ENCODE assay signal across 14 mouse cellular contexts in genomic region chr6:58691584-58691983, GRCm38 (mm10).
DNase-seq lines count a peak whose midpoint lies in the region; ATAC-seq and TF ChIP-seq lines count a peak whose summit lies in the region.
"Had no signal": no experiment of that assay in that cellular context is flagged by ENCODE, and none has a peak within 500 bp of the region (broad histone marks: within the 10 kb centered on the region; RNA-seq: fewer than 3 reads in every experiment).

No protein-coding gene starts in this region.

- no peaks in the 10 kb centered on the region for H3K4me1 ChIP-seq in hindbrain, embryonic 14.5 days (replicated peaks; ENCODE audit: control insufficient read depth, insufficient read depth, low read length)
- H3K4me1 ChIP-seq in hindbrain, embryonic 11.5 days (replicated peaks; ENCODE audit: control insufficient read depth, insufficient read depth, low read length), result no peaks in the 10 kb centered on the region
- no peaks in the 10 kb centered on the region for H3K4me1 ChIP-seq in liver, embryonic 13.5 days (replicated peaks)
- no peaks in the 10 kb centered on the region for H3K4me1 ChIP-seq in stomach, embryonic 14.5 days (ENCODE audit: control insufficient read depth, insufficient read depth, low read length)
- H3K4me1 ChIP-seq in stomach, postnatal 0 days (replicated peaks; ENCODE audit: control insufficient read depth, insufficient read depth), result no peaks in the 10 kb centered on the region
- H3K4me1 ChIP-seq: lung, embryonic 15.5 days; megakaryocyte, embryonic 14.5 days; midbrain, embryonic 15.5 days had no signal

- no peak for TF ChIP-seq EP300 in stomach, postnatal 0 days (optimal IDR thresholded peaks at IDR 0.05)

- TF ChIP-seq CTCF in stomach, postnatal 0 days (IDR thresholded peaks at IDR 0.05; ENCODE audit: low read depth), result no peak

- H3K36me3 ChIP-seq in hindbrain, embryonic 14.5 days (replicated peaks; ENCODE audit: control insufficient read depth, insufficient read depth), result no peaks in the 10 kb centered on the region
- no peaks in the 10 kb centered on the region for H3K36me3 ChIP-seq in hindbrain, embryonic 11.5 days (ENCODE audit: control insufficient read depth, insufficient read depth, low read length)
- peaks cover 70% of the 10 kb centered on the region for H3K36me3 ChIP-seq in liver, embryonic 13.5 days
- H3K36me3 ChIP-seq in stomach, embryonic 14.5 days (ENCODE audit: control insufficient read depth, insufficient read depth, low read length), result no peaks in the 10 kb centered on the region
- H3K36me3 ChIP-seq in stomach, postnatal 0 days (ENCODE audit: control insufficient read depth, insufficient read depth, low read length), result no peaks in the 10 kb centered on the region
- H3K36me3 ChIP-seq: midbrain, embryonic 15.5 days had no signal

- WGBS in hindbrain, embryonic 14.5 days, result 69% methylated on average over 2 of the region's 2 CpGs
- WGBS in hindbrain, embryonic 11.5 days, result 79% methylated on average over 2 of the region's 2 CpGs
- 80% methylated on average over 2 of the region's 2 CpGs for WGBS in liver, embryonic 13.5 days (ENCODE audit: insufficient replicate concordance)
- 55% methylated on average over 2 of the region's 2 CpGs for WGBS in stomach, embryonic 14.5 days
- 43% methylated on average over 2 of the region's 2 CpGs for WGBS in stomach, postnatal 0 days

- DNase-seq in hindbrain, embryonic 14.5 days (ENCODE audit: low spot score), result peak; percentile 22
- no peak for DNase-seq in hindbrain, embryonic 11.5 days (ENCODE audit: low spot score)
- no peak for DNase-seq in liver, embryonic 13.5 days
- DNase-seq in liver, result no peak
- no peak for DNase-seq in stomach, postnatal 0 days (ENCODE audit: low spot score)
- DNase-seq in spleen, postnatal 36 days (ENCODE audit: low spot score in 2 of 2), result no peak
- DNase-seq: adrenal gland, adult 2 months; cerebellum, adult 8-10 months; heart, postnatal 4 days; thymus, postnatal 4 days had no signal

- H3K27ac ChIP-seq in hindbrain, embryonic 14.5 days, result no peak overlapping the region
- H3K27ac ChIP-seq in hindbrain, embryonic 11.5 days (ENCODE audit: low read depth, low read length), result no peak overlapping the region
- H3K27ac ChIP-seq in liver, embryonic 13.5 days, result peak overlapping the region; percentile 29; the same call in 1 of the 2 replicates
- no peak overlapping the region for H3K27ac ChIP-seq in stomach, embryonic 14.5 days (ENCODE audit: low read length)
- no peak overlapping the region for H3K27ac ChIP-seq in stomach, postnatal 0 days (replicated peaks)
- H3K27ac ChIP-seq: lung, embryonic 15.5 days; midbrain, embryonic 15.5 days had no signal

- H3K4me3 ChIP-seq in hindbrain, embryonic 14.5 days (replicated peaks; ENCODE audit: low read length), result no peak overlapping the region
- H3K4me3 ChIP-seq in hindbrain, embryonic 11.5 days (ENCODE audit: low read depth, low read length), result no peak overlapping the region
- no peak overlapping the region for H3K4me3 ChIP-seq in liver, embryonic 13.5 days (replicated peaks)
- H3K4me3 ChIP-seq in stomach, embryonic 14.5 days (ENCODE audit: low read depth, low read length), result no peak overlapping the region
- H3K4me3 ChIP-seq in stomach, postnatal 0 days (ENCODE audit: low read depth, low read length), result no peak overlapping the region
- H3K4me3 ChIP-seq: lung, embryonic 15.5 days; megakaryocyte, embryonic 14.5 days; midbrain, embryonic 15.5 days had no signal

- H3K4me2 ChIP-seq in hindbrain, embryonic 14.5 days (replicated peaks), result no peak overlapping the region
- H3K4me2 ChIP-seq in hindbrain, embryonic 11.5 days (replicated peaks; ENCODE audit: low read depth, low read length), result no peak overlapping the region
- H3K4me2 ChIP-seq in liver, embryonic 13.5 days, result no peak overlapping the region
- no peak overlapping the region for H3K4me2 ChIP-seq in stomach, embryonic 14.5 days (replicated peaks; ENCODE audit: low read depth, low read length)
- H3K4me2 ChIP-seq in stomach, postnatal 0 days (replicated peaks; ENCODE audit: low read depth), result no peak overlapping the region
- H3K4me2 ChIP-seq: lung, embryonic 15.5 days; midbrain, embryonic 15.5 days had no signal

- no peak for ATAC-seq in hindbrain, embryonic 14.5 days (ENCODE audit: low FRiP score)
- ATAC-seq in hindbrain, embryonic 11.5 days (ENCODE audit: low FRiP score), result no peak
- ATAC-seq in liver, embryonic 13.5 days (ENCODE audit: low read depth), result no peak
- ATAC-seq in stomach, embryonic 14.5 days (ENCODE audit: insufficient number of reproducible peaks, insufficient read depth, low FRiP score, low read depth), result peak; percentile 53; the same call in 1 of the 2 replicates
- no peak for ATAC-seq in stomach, postnatal 0 days (ENCODE audit: low FRiP score, low TSS enrichment)
- ATAC-seq: midbrain, embryonic 15.5 days had no signal

- H3K27me3 ChIP-seq in hindbrain, embryonic 14.5 days (ENCODE audit: control insufficient read depth, insufficient read depth, low read length), result no peaks in the 10 kb centered on the region
- H3K27me3 ChIP-seq in hindbrain, embryonic 11.5 days (ENCODE audit: control insufficient read depth, insufficient read depth, low read length), result no peaks in the 10 kb centered on the region
- H3K27me3 ChIP-seq in liver, embryonic 13.5 days, result no peaks in the 10 kb centered on the region
- no peaks in the 10 kb centered on the region for H3K27me3 ChIP-seq in stomach, embryonic 14.5 days (ENCODE audit: control insufficient read depth, insufficient read depth, low read length)
- H3K27me3 ChIP-seq in stomach, postnatal 0 days (ENCODE audit: control insufficient read depth, insufficient read depth, low read length), result no peaks in the 10 kb centered on the region
- H3K27me3 ChIP-seq: lung, embryonic 15.5 days; megakaryocyte, embryonic 14.5 days; midbrain, embryonic 15.5 days had no signal

- H3K9ac ChIP-seq in hindbrain, embryonic 14.5 days, result no peak overlapping the region
- H3K9ac ChIP-seq in hindbrain, embryonic 11.5 days (ENCODE audit: low read depth, low read length), result no peak overlapping the region
- H3K9ac ChIP-seq in liver, embryonic 13.5 days, result no peak overlapping the region
- no peak overlapping the region for H3K9ac ChIP-seq in stomach, embryonic 14.5 days (replicated peaks; ENCODE audit: low read depth, low read length)
- no peak overlapping the region for H3K9ac ChIP-seq in stomach, postnatal 0 days (ENCODE audit: low read length)
- H3K9ac ChIP-seq: lung, embryonic 15.5 days; midbrain, embryonic 15.5 days had no signal

- no peaks in the 10 kb centered on the region for H3K9me3 ChIP-seq in hindbrain, embryonic 14.5 days (ENCODE audit: control insufficient read depth, low read length)
- H3K9me3 ChIP-seq in hindbrain, embryonic 11.5 days (ENCODE audit: control insufficient read depth, low read length), result no peaks in the 10 kb centered on the region
- no peaks in the 10 kb centered on the region for H3K9me3 ChIP-seq in liver, embryonic 13.5 days (replicated peaks)
- no peaks in the 10 kb centered on the region for H3K9me3 ChIP-seq in stomach, embryonic 14.5 days (ENCODE audit: control insufficient read depth, low read depth, low read length)
- H3K9me3 ChIP-seq in stomach, postnatal 0 days (ENCODE audit: control insufficient read depth, low read length), result no peaks in the 10 kb centered on the region
- H3K9me3 ChIP-seq: lung, embryonic 15.5 days; megakaryocyte, embryonic 14.5 days; midbrain, embryonic 15.5 days had no signal
